ENCODE assay signal across 19 mouse cellular contexts in genomic region chr10:105793776-105794552, GRCm38 (mm10). TPM values are rescaled to one million over a fixed set of nuclear protein-coding genes. Genes with fewer than 3 reads are reported as not detected.
DNase-seq lines count a peak whose midpoint lies in the region; ATAC-seq and TF ChIP-seq lines count a peak whose summit lies in the region.
"Had no signal": no experiment of that assay in that cellular context is flagged by ENCODE, and none has a peak within 500 bp of the region (broad histone marks: within the 10 kb centered on the region; RNA-seq: fewer than 3 reads in every experiment).

No protein-coding gene starts in this region.

- no peaks in the 10 kb centered on the region for H3K27me3 ChIP-seq in heart, embryonic 11.5 days (ENCODE audit: control insufficient read depth, insufficient read depth, low read length)
- no peaks in the 10 kb centered on the region for H3K27me3 ChIP-seq in heart, adult 2 months (ENCODE audit: control insufficient read depth, insufficient read depth, low read length)
- no peaks in the 10 kb centered on the region for H3K27me3 ChIP-seq in stomach, embryonic 16.5 days (ENCODE audit: control insufficient read depth, insufficient read depth, low read length)
- no peaks in the 10 kb centered on the region for H3K27me3 ChIP-seq in midbrain, embryonic 10.5 days (ENCODE audit: low read depth, poor library complexity, severe bottlenecking)
- H3K27me3 ChIP-seq: CH12.LX; forebrain, embryonic 12.5 days; limb, embryonic 12.5 days; liver, embryonic 12.5 days had no signal

- H3K79me2 ChIP-seq in heart, adult 2 months (replicated peaks; ENCODE audit: control insufficient read depth, insufficient read depth, low read length): no peaks in the 10 kb centered on the region

- H3K4me3 ChIP-seq in heart, embryonic 11.5 days (ENCODE audit: low read depth, low read length): no peak overlapping the region
- H3K4me3 ChIP-seq in heart, adult 2 months: no peak overlapping the region
- no peak overlapping the region for H3K4me3 ChIP-seq in stomach, embryonic 16.5 days (replicated peaks; ENCODE audit: low read length)
- no peak overlapping the region for H3K4me3 ChIP-seq in midbrain, embryonic 10.5 days
- H3K4me3 ChIP-seq: forebrain, embryonic 12.5 days; hindbrain, embryonic 10.5 days; limb, embryonic 12.5 days; liver, embryonic 12.5 days; myocyte had no signal

- H3K27ac ChIP-seq in heart, embryonic 11.5 days (ENCODE audit: low read depth, low read length): 0 out of 2 replicates have a peak overlapping the region, but pooled peaks have one; percentile 15
- H3K27ac ChIP-seq in heart, adult 2 months: no peak overlapping the region
- peak overlapping the region; percentile 61 for H3K27ac ChIP-seq in stomach, embryonic 16.5 days (ENCODE audit: low read length)
- H3K27ac ChIP-seq in midbrain, embryonic 10.5 days (replicated peaks): no peak overlapping the region
- H3K27ac ChIP-seq: forebrain, embryonic 12.5 days; hindbrain, embryonic 10.5 days; limb, embryonic 12.5 days; liver, embryonic 12.5 days had no signal

- H3K9me3 ChIP-seq in heart, embryonic 11.5 days (replicated peaks; ENCODE audit: control insufficient read depth, low read length): no peaks in the 10 kb centered on the region
- H3K9me3 ChIP-seq in stomach, embryonic 16.5 days (replicated peaks; ENCODE audit: control insufficient read depth, low read length): no peaks in the 10 kb centered on the region
- no peaks in the 10 kb centered on the region for H3K9me3 ChIP-seq in midbrain, embryonic 10.5 days (replicated peaks)
- H3K9me3 ChIP-seq: forebrain, embryonic 12.5 days; limb, embryonic 12.5 days; liver, embryonic 12.5 days had no signal

- TF ChIP-seq EP300 in heart, adult 2 months (IDR thresholded peaks at IDR 0.05; ENCODE audit: insufficient read depth, low read depth, low read length): no peak

- intact Hi-C loops in heart, adult 2 months (cut with DNase I): no loop called here

- no peak for DNase-seq in heart, adult 2 months
- peak; percentile 10 to 52 for DNase-seq in lung, adult 18-20 months
- no peak for DNase-seq in lung, postnatal 4 days
- peak; percentile 34 for DNase-seq in lung, postnatal 10 days
- DNase-seq in adrenal gland, adult (ENCODE audit: inconsistent age in 2 of 2, low spot score in 1 of 2): no peak
- DNase-seq in midbrain, embryonic 10.5 days (ENCODE audit: low spot score): no peak
- DNase-seq: adrenal gland, postnatal 36 days; cerebellum, adult 18-20 months; cerebellum, postnatal 25 days; kidney, postnatal 25 days; midbrain, embryonic 14.5 days had no signal

- WGBS in heart, embryonic 11.5 days (ENCODE audit: insufficient replicate concordance): 69% methylated on average over 15 of the region's 15 CpGs
- 75% methylated on average over 15 of the region's 15 CpGs for WGBS in heart, adult 2 months
- WGBS in stomach, embryonic 16.5 days: 28% methylated on average over 15 of the region's 15 CpGs
- 89% methylated on average over 15 of the region's 15 CpGs for WGBS in midbrain, embryonic 10.5 days

- no peak; the same call in 1 of the 2 replicates for ATAC-seq in heart, embryonic 11.5 days (replicated peaks; ENCODE audit: insufficient number of reproducible peaks, low FRiP score, low TSS enrichment)
- peak; percentile 87 for ATAC-seq in stomach, embryonic 16.5 days (ENCODE audit: insufficient read depth, low FRiP score)
- ATAC-seq: liver, embryonic 12.5 days had no signal

- no peaks in the 10 kb centered on the region for H3K4me1 ChIP-seq in heart, embryonic 11.5 days (ENCODE audit: control insufficient read depth, insufficient read depth, low read length)
- no peaks in the 10 kb centered on the region for H3K4me1 ChIP-seq in heart, adult 2 months (ENCODE audit: control insufficient read depth, insufficient read depth, low read length)
- H3K4me1 ChIP-seq in stomach, embryonic 16.5 days (ENCODE audit: control insufficient read depth, insufficient read depth, low read length): no peaks in the 10 kb centered on the region
- no peaks in the 10 kb centered on the region for H3K4me1 ChIP-seq in midbrain, embryonic 10.5 days
- H3K4me1 ChIP-seq: hindbrain, embryonic 10.5 days; liver, embryonic 12.5 days had no signal

- peaks cover 4% of the 10 kb centered on the region; the same call in 1 of the 2 replicates for H3K36me3 ChIP-seq in heart, embryonic 11.5 days (ENCODE audit: control insufficient read depth, insufficient read depth, low read length)
- no peaks in the 10 kb centered on the region for H3K36me3 ChIP-seq in heart, adult 2 months (ENCODE audit: control insufficient read depth, insufficient read depth, low read length)
- no peaks in the 10 kb centered on the region for H3K36me3 ChIP-seq in stomach, embryonic 16.5 days (ENCODE audit: control insufficient read depth, insufficient read depth, low read length)
- peaks cover 15% of the 10 kb centered on the region for H3K36me3 ChIP-seq in midbrain, embryonic 10.5 days
- H3K36me3 ChIP-seq: limb, embryonic 12.5 days had no signal

- no peak for TF ChIP-seq CTCF in heart, adult 2 months (IDR thresholded peaks at IDR 0.05)

- no peak for TF ChIP-seq POLR2A in heart, adult 2 months (IDR thresholded peaks at IDR 0.05; ENCODE audit: insufficient read depth, low read depth, low read length)

- H3K9ac ChIP-seq in heart, embryonic 11.5 days (ENCODE audit: low read depth, low read length): no peak overlapping the region
- H3K9ac ChIP-seq in heart, adult 2 months (ENCODE audit: low read depth, low read length): no peak overlapping the region
- H3K9ac ChIP-seq in stomach, embryonic 16.5 days (ENCODE audit: low read length): no peak overlapping the region
- H3K9ac ChIP-seq: forebrain, embryonic 12.5 days; limb, embryonic 12.5 days; liver, embryonic 12.5 days had no signal

- no peak overlapping the region for H3K4me2 ChIP-seq in heart, embryonic 11.5 days
- H3K4me2 ChIP-seq in stomach, embryonic 16.5 days (ENCODE audit: low read depth, low read length): peak overlapping the region; percentile 38
- H3K4me2 ChIP-seq: forebrain, embryonic 12.5 days; limb, embryonic 12.5 days; liver, embryonic 12.5 days had no signal

RNA-seq across cellular contexts. Expression of gene Ccdc59, which starts 46.9 kb away (rescaled TPM):
- polyA plus RNA-seq in heart, embryonic 11.5 days (2014; fragmentation: Nextera tagmentation; extraction: Ambion mirVana): 39.3 and 43.5 TPM in 2 replicates
- 10 to 100 TPM; 11.2 to 11.3 TPM for total RNA-seq in heart, adult 2 months (2021)
- polyA plus RNA-seq in heart, adult 2 months (2012; rRNA removed): 3.6 and 4.9 TPM in 2 replicates
- polyA plus RNA-seq in stomach, embryonic 16.5 days (2015; fragmentation: Nextera tagmentation; extraction: Ambion mirVana): 55.7 and 57.4 TPM in 2 replicates
- 50.5 and 53.4 TPM in 2 replicates for polyA plus RNA-seq in midbrain, embryonic 10.5 days (2016; fragmentation: Nextera tagmentation; extraction: Ambion mirVana)

RNA-seq across cellular contexts. Expression of gene Mettl25, which starts 47.2 kb away (rescaled TPM):
- polyA plus RNA-seq in heart, embryonic 11.5 days (2014; fragmentation: Nextera tagmentation; extraction: Ambion mirVana): 9.0 and 12.4 TPM in 2 replicates
- total RNA-seq in heart, adult 2 months (2021): 1 to 10 TPM; 3.9 to 4.2 TPM
- 2.0 and 3.0 TPM in 2 replicates for polyA plus RNA-seq in heart, adult 2 months (2012; rRNA removed)
- polyA plus RNA-seq in stomach, embryonic 16.5 days (2015; fragmentation: Nextera tagmentation; extraction: Ambion mirVana): 10.3 and 11.3 TPM in 2 replicates
- polyA plus RNA-seq in midbrain, embryonic 10.5 days (2016; fragmentation: Nextera tagmentation; extraction: Ambion mirVana): 12.1 and 13.9 TPM in 2 replicates

Comparison
In these comparisons a context has a peak if more than half of its experiments do, and no peak if none do; other contexts are left out.
1. H3K27ac ChIP-seq: peak in heart, embryonic 11.5 days (single experiment) and stomach, embryonic 16.5 days (single experiment); none in heart, adult 2 months (single experiment) and midbrain, embryonic 10.5 days (single experiment).
2. DNase-seq: peak in lung, adult 18-20 months (2 of 2) and lung, postnatal 10 days (single experiment); none in heart, adult 2 months (0 of 2), lung, postnatal 4 days (0 of 2), adrenal gland, adult (0 of 2) and midbrain, embryonic 10.5 days (single experiment).